Mouse (Mus musculus) midbrain, embryonic 14.5 days (tissue): ENCODE data around the gene Afap1l2. TPM values are rescaled to one million over a fixed set of nuclear protein-coding genes. Genes with fewer than 3 reads are reported as not detected.

ENCODE experiments used
- ATAC-seq: fragments of 200-750 bp; cut with Nextera tagmentation; 2 replicates; pipeline ENCODE4 v1.8.0; 2017; ENCODE audit warnings: moderate number of reproducible peaks, moderate library complexity; ENCODE audit not compliant: low FRiP score, low TSS enrichment
- DNase-seq: peaks from one replicate; pipeline ENCODE4 v3.0.0-alpha.2; 2015
- H3K27ac ChIP-seq: fragments of 300-500 bp; sonication (generic); replicated peaks from 2 replicates; pipeline ENCODE4 v1.5.1; 2014; ENCODE audit warnings: mild to moderate bottlenecking, low read depth, low read length, moderate library complexity
- H3K27me3 ChIP-seq: fragments of 300-500 bp; sonication (generic); 2 replicates; pipeline ENCODE4 v1.6.1; 2014; ENCODE audit warnings: low read length, control low read depth, mixed read lengths; ENCODE audit not compliant: control insufficient read depth, insufficient read depth
- H3K36me3 ChIP-seq: fragments of 300-500 bp; sonication (generic); 2 replicates; pipeline ENCODE4 v1.6.1; 2014; ENCODE audit warnings: low read length, control low read depth; ENCODE audit not compliant: control insufficient read depth, insufficient read depth
- H3K4me1 ChIP-seq: fragments of 300-500 bp; sonication (generic); 2 replicates; pipeline ENCODE4 v1.6.1; 2014; ENCODE audit warnings: mild to moderate bottlenecking, antibody characterized with exemption, low read length, control low read depth; ENCODE audit not compliant: control insufficient read depth, insufficient read depth
- H3K4me2 ChIP-seq: fragments of 300-500 bp; sonication (generic); 2 replicates; pipeline ENCODE4 v1.6.1; 2014; ENCODE audit warnings: mild to moderate bottlenecking, low read length, moderate library complexity
- H3K4me3 ChIP-seq: fragments of 300-500 bp; sonication (generic); replicated peaks from 2 replicates; pipeline ENCODE4 v1.5.1; 2014; ENCODE audit warnings: low read depth, low read length
- H3K9ac ChIP-seq: fragments of 300-500 bp; sonication (generic); replicated peaks from 2 replicates; pipeline ENCODE4 v1.6.1; 2014; ENCODE audit warnings: mild to moderate bottlenecking, low read length, moderate library complexity
- H3K9me3 ChIP-seq: fragments of 300-500 bp; sonication (generic); 2 replicates; pipeline ENCODE4 v1.6.1; 2016; ENCODE audit warnings: low read length, control low read depth, mixed read lengths; ENCODE audit not compliant: control insufficient read depth
- WGBS: fragments of 180-500 bp; shearing (Covaris S2); extraction: QIAGEN DNeasy Blood & Tissue Kit; methylation state at CpG from one replicate; pipeline ENCODE4 v1.1.7; 2014; 5-methylcytosine and 5-hydroxymethylcytosine counted together
- polyA plus RNA-seq: library from polyadenylated mRNA; unstranded; fragments of >200 nt; fragmentation: Nextera tagmentation; extraction: Ambion mirVana; gene quantifications from 2 replicates; pipeline ENCODE4 v1.2.1, GENCODE M21; 2014

The Afap1l2 gene
- polyA plus RNA-seq, 1 experiment from 2014 or later = 8.8 TPM

- Histone ChIP-seq H3K27me3 (peaks cover 5% of the 10 kb centered on the region), H3K4me3 (no peak overlapping the region), H3K4me1 (peaks cover 7% of the 10 kb centered on the region; the same call in 1 of the 2 replicates), H3K4me2 (no peak overlapping the region), H3K9me3 (no peaks in the 10 kb centered on the region), H3K27ac (no peak overlapping the region), H3K36me3 (no peaks in the 10 kb centered on the region), H3K9ac (no peak overlapping the region)
- WGBS = 89% methylated on average over 4 of the region's 4 CpGs
- DNase-seq = no peak
- ATAC-seq = no peak
Observed at GRCm38 (mm10) chr19:57001926-57002325, 6.1 kb downstream of the Afap1l2 start.

- ATAC-seq (no peak), DNase-seq (no peak)
- Histone ChIP-seq H3K9me3 (no peaks in the 10 kb centered on the region), H3K36me3 (no peaks in the 10 kb centered on the region), H3K4me1 (peaks cover 7% of the 10 kb centered on the region; the same call in 1 of the 2 replicates), H3K4me3 (no peak overlapping the region), H3K9ac (no peak overlapping the region), H3K27me3 (no peaks in the 10 kb centered on the region), H3K4me2 (no peak overlapping the region), H3K27ac (no peak overlapping the region)
- 89% methylated on average over 5 of the region's 5 CpGs for WGBS
Observed at GRCm38 (mm10) chr19:57000592-57000991, 7.4 kb downstream of the Afap1l2 start.

GRCm38 (mm10) chr19:56999781-57000180, 8.2 kb downstream of the Afap1l2 start:
- Histone ChIP-seq H3K4me3 (no peak overlapping the region), H3K27me3 (no peaks in the 10 kb centered on the region), H3K27ac (no peak overlapping the region), H3K9ac (no peak overlapping the region), H3K4me2 (no peak overlapping the region), H3K36me3 (no peaks in the 10 kb centered on the region), H3K9me3 (no peaks in the 10 kb centered on the region), H3K4me1 (peaks cover 7% of the 10 kb centered on the region; the same call in 1 of the 2 replicates)
- DNase-seq (no peak), ATAC-seq (no peak)
- WGBS = 71% methylated on average over 2 of the region's 2 CpGs

- no peak overlapping the region for H3K27ac ChIP-seq
- H3K4me2 ChIP-seq = no peak overlapping the region
- no peaks in the 10 kb centered on the region for H3K36me3 ChIP-seq
- H3K9me3 ChIP-seq = no peaks in the 10 kb centered on the region
- ATAC-seq = no peak
- H3K27me3 ChIP-seq = no peaks in the 10 kb centered on the region
- H3K4me1 ChIP-seq = peaks cover 7% of the 10 kb centered on the region; the same call in 1 of the 2 replicates
- WGBS = 60% methylated on average over 2 of the region's 2 CpGs
- H3K4me3 ChIP-seq = no peak overlapping the region
- H3K9ac ChIP-seq = no peak overlapping the region
- no peak for DNase-seq
Observed at GRCm38 (mm10) chr19:56998910-56999309, 9.1 kb downstream of the Afap1l2 start.

- H3K9ac ChIP-seq = no peak overlapping the region
- H3K9me3 ChIP-seq = no peaks in the 10 kb centered on the region
- no peak for DNase-seq
- H3K36me3 ChIP-seq = no peaks in the 10 kb centered on the region
- no peak overlapping the region for H3K4me2 ChIP-seq
- peaks cover 7% of the 10 kb centered on the region; the same call in 1 of the 2 replicates for H3K4me1 ChIP-seq
- 82% methylated on average over 4 of the region's 4 CpGs for WGBS
- H3K4me3 ChIP-seq = no peak overlapping the region
- H3K27ac ChIP-seq = no peak overlapping the region
- no peak for ATAC-seq
- no peaks in the 10 kb centered on the region for H3K27me3 ChIP-seq
Observed at GRCm38 (mm10) chr19:56998331-56998730, 9.7 kb downstream of the Afap1l2 start.

DNA sequence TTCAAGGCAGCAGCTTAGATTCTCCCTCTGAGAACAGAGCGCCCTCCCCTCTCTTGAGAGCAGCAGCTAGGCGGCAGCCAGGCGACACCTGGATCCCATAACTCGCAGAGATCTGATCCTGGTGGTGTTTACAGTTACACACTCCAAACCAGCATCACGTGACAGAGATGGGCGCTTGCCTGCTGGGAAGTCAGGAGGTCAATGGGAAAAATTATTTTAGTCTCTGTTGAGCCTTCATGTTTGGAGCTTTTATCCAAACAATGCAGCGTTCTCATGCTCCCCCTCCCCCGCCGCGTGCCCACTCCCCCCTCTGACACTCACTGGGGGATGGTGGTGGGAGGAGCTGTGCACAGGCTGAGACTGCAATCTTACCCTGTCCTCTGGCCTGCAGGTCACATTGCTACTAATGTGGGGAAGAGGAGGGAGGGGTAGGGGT, 10.8 kb downstream of the Afap1l2 start:
- WGBS = 5% methylated on average over 10 of the region's 10 CpGs
- H3K36me3 ChIP-seq = no peaks in the 10 kb centered on the region
- ATAC-seq = no peak; the same call in 1 of the 2 replicates
- H3K9ac ChIP-seq = no peak overlapping the region; the same call in 1 of the 2 replicates
- H3K9me3 ChIP-seq = no peaks in the 10 kb centered on the region
- H3K27ac ChIP-seq = no peak overlapping the region; the same call in 1 of the 2 replicates
- DNase-seq = peak; percentile 56
- peaks cover 7% of the 10 kb centered on the region; the same call in 1 of the 2 replicates for H3K4me1 ChIP-seq
- H3K27me3 ChIP-seq = no peaks in the 10 kb centered on the region
- H3K4me2 ChIP-seq = peak overlapping the region; percentile 32
- no peak overlapping the region for H3K4me3 ChIP-seq

- 84% methylated on average over 4 of the region's 4 CpGs for WGBS
- no peak overlapping the region for H3K9ac ChIP-seq
- no peak for ATAC-seq
- H3K4me2 ChIP-seq = no peak overlapping the region
- no peak overlapping the region for H3K27ac ChIP-seq
- no peaks in the 10 kb centered on the region for H3K27me3 ChIP-seq
- DNase-seq = no peak
- no peaks in the 10 kb centered on the region for H3K36me3 ChIP-seq
- H3K9me3 ChIP-seq = no peaks in the 10 kb centered on the region
- peaks cover 13% of the 10 kb centered on the region for H3K4me1 ChIP-seq
- no peak overlapping the region for H3K4me3 ChIP-seq
Observed at GRCm38 (mm10) chr19:56995441-56995840, 12.6 kb downstream of the Afap1l2 start.

- Histone ChIP-seq H3K4me3 (no peak overlapping the region), H3K4me2 (no peak overlapping the region), H3K36me3 (no peaks in the 10 kb centered on the region), H3K4me1 (peaks cover 21% of the 10 kb centered on the region), H3K27me3 (no peaks in the 10 kb centered on the region), H3K27ac (no peak overlapping the region), H3K9ac (no peak overlapping the region), H3K9me3 (no peaks in the 10 kb centered on the region)
- WGBS = 64% methylated on average over 4 of the region's 4 CpGs
- DNase-seq = no peak
- no peak for ATAC-seq
Observed at GRCm38 (mm10) chr19:56994653-56995052, 13.4 kb downstream of the Afap1l2 start.

GRCm38 (mm10) chr19:56993763-56994162, 14.3 kb downstream of the Afap1l2 start:
- Histone ChIP-seq H3K9me3 (no peaks in the 10 kb centered on the region), H3K4me2 (no peak overlapping the region), H3K9ac (no peak overlapping the region), H3K4me3 (no peak overlapping the region), H3K27ac (no peak overlapping the region), H3K36me3 (no peaks in the 10 kb centered on the region), H3K4me1 (peaks cover 28% of the 10 kb centered on the region), H3K27me3 (no peaks in the 10 kb centered on the region)
- DNase-seq (no peak), ATAC-seq (no peak)
- WGBS = 80% methylated on average over 4 of the region's 4 CpGs
